ENCODE assay signal across 16 mouse cellular contexts in the genomic region with DNA sequence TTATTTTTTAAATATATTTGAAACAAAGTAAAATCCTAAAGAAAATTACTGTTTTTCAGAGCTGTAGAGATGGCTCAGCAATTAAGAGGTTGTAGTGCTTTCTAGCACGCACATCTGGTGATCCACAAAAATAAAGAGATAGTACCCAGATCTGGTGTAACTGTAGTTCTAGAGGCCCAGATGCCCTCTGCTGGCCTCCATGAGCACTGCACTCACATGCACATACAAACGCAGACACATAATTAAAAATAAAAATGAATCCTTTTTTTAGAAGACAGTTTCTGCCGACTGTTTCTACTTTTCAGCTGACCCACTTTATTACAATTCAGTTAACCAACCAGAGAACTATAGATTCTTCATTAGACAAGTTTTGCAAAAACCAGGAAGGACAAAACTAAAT.
DNase-seq lines count a peak whose midpoint lies in the region; ATAC-seq and TF ChIP-seq lines count a peak whose summit lies in the region.
"Had no signal": no experiment of that assay in that cellular context is flagged by ENCODE, and none has a peak within 500 bp of the region (broad histone marks: within the 10 kb centered on the region; RNA-seq: fewer than 3 reads in every experiment).

No protein-coding gene starts in this region.

- TF ChIP-seq EP300 in heart, adult 2 months (IDR thresholded peaks at IDR 0.05; ENCODE audit: insufficient read depth, low read depth, low read length), result no peak

- intact Hi-C loops in heart, adult 2 months (cut with DNase I), result no loop called here
- intact Hi-C loops in heart, postnatal 10 days (cut with DNase I), result no loop called here

- H3K79me2 ChIP-seq in heart, adult 2 months (replicated peaks; ENCODE audit: control insufficient read depth, insufficient read depth, low read length), result no peaks in the 10 kb centered on the region; the same call in none of the 2 replicates
- peaks cover 6% of the 10 kb centered on the region; the same call in 1 of the 2 replicates for H3K79me2 ChIP-seq in liver, adult 2 months (ENCODE audit: control insufficient read depth, insufficient read depth, low read length)

- H3K4me1 ChIP-seq in heart, adult 2 months (ENCODE audit: control insufficient read depth, insufficient read depth, low read length), result peaks cover 2% of the 10 kb centered on the region; the same call in 1 of the 2 replicates
- H3K4me1 ChIP-seq in liver, adult 2 months (ENCODE audit: control insufficient read depth, insufficient read depth, low read length), result peaks cover 5% of the 10 kb centered on the region; the same call in 1 of the 2 replicates
- H3K4me1 ChIP-seq: embryonic facial prominence, embryonic 13.5 days; limb, embryonic 12.5 days had no signal

- H3K4me3 ChIP-seq in heart, adult 2 months, result no peak overlapping the region
- no peak overlapping the region for H3K4me3 ChIP-seq in liver, adult 2 months (ENCODE audit: insufficient read depth, low read depth, low read length)
- H3K4me3 ChIP-seq: embryonic facial prominence, embryonic 13.5 days; limb, embryonic 12.5 days; myocyte had no signal

- H3K9ac ChIP-seq in heart, adult 2 months (ENCODE audit: low read depth, low read length), result no peak overlapping the region
- H3K9ac ChIP-seq in liver, adult 2 months (ENCODE audit: low read depth, low read length), result no peak overlapping the region
- H3K9ac ChIP-seq: embryonic facial prominence, embryonic 13.5 days; limb, embryonic 12.5 days had no signal

- no peaks in the 10 kb centered on the region for H3K27me3 ChIP-seq in heart, adult 2 months (ENCODE audit: control insufficient read depth, insufficient read depth, low read length)
- H3K27me3 ChIP-seq in liver, adult 2 months (ENCODE audit: control insufficient read depth, insufficient read depth, low read length), result no peaks in the 10 kb centered on the region
- H3K27me3 ChIP-seq: embryonic facial prominence, embryonic 13.5 days; limb, embryonic 12.5 days had no signal

- TF ChIP-seq POLR2A in heart, adult 2 months (IDR thresholded peaks at IDR 0.05; ENCODE audit: insufficient read depth, low read depth, low read length), result no peak
- no peak for TF ChIP-seq POLR2A in liver, adult 2 months (IDR thresholded peaks at IDR 0.05; ENCODE audit: extremely low read depth, insufficient read depth, low read length)

- no peak for ATAC-seq in erythroblast, adult 5-6 weeks (replicated peaks; ENCODE audit: low FRiP score, poor library complexity, severe bottlenecking)
- no peak for ATAC-seq in monocyte, adult 5-6 weeks (replicated peaks; ENCODE audit: insufficient number of reproducible peaks, low FRiP score, low TSS enrichment, poor library complexity, severe bottlenecking)
- ATAC-seq: forebrain, embryonic 14.5 days had no signal

- 97% methylated on average over 3 of the region's 3 CpGs for WGBS in heart, adult 2 months
- WGBS in liver, adult 2 months, result 98% methylated on average over 3 of the region's 3 CpGs

- peak; percentile 55 for TF ChIP-seq CTCF in heart, adult 2 months (IDR thresholded peaks at IDR 0.05)
- peak; percentile 41; the same call in 1 of the 2 replicates for TF ChIP-seq CTCF in liver, adult 2 months (IDR thresholded peaks at IDR 0.05; ENCODE audit: low read depth, low read length)

- no peaks in the 10 kb centered on the region; the same call in 1 of the 2 replicates for H3K36me3 ChIP-seq in heart, adult 2 months (ENCODE audit: control insufficient read depth, insufficient read depth, low read length)
- H3K36me3 ChIP-seq in liver, adult 2 months (ENCODE audit: control insufficient read depth, insufficient read depth, low read length), result no peaks in the 10 kb centered on the region
- H3K36me3 ChIP-seq: embryonic facial prominence, embryonic 13.5 days; limb, embryonic 12.5 days had no signal

- DNase-seq in heart, adult 2 months, result no peak
- no peak for DNase-seq in heart, postnatal 10 days
- DNase-seq in liver, adult 2 months (ENCODE audit: extremely low read depth, low read depth, low spot score), result no peak
- DNase-seq in liver (no peak), A20 (ENCODE audit: low read depth, low spot score) (peak; percentile 33), MEL-GATA-1-ER (ENCODE audit: extremely low read depth, low read depth) (peak; percentile 2)
- DNase-seq: cerebellum, adult 18-20 months; gastrocnemius, postnatal 10 days; heart, postnatal 14 days; right cerebral cortex, adult 18-20 months had no signal

- H3K27ac ChIP-seq in heart, adult 2 months, result no peak overlapping the region
- no peak overlapping the region for H3K27ac ChIP-seq in liver, adult 2 months (replicated peaks; ENCODE audit: insufficient read depth, low read depth, low read length)
- H3K27ac ChIP-seq: embryonic facial prominence, embryonic 13.5 days; limb, embryonic 12.5 days had no signal

Comparison
In these comparisons a context has a peak if more than half of its experiments do, and no peak if none do; other contexts are left out.
1. DNase-seq: peak in A20 (single experiment) and MEL-GATA-1-ER (single experiment); none in heart, adult 2 months (0 of 2), heart, postnatal 10 days (0 of 2), liver, adult 2 months (single experiment) and liver (single experiment).